Mouse (Mus musculus) intestine, postnatal 0 days (tissue): Measurements from ENCODE around the gene Orm2. TPM values are rescaled to one million over a fixed set of nuclear protein-coding genes. Genes with fewer than 3 reads are reported as not detected.

Experiments used
- ATAC-seq: fragments of 200-750 bp; cut with Nextera tagmentation; 2 replicates; pipeline ENCODE4 v1.8.0; 2017; ENCODE audit warnings: mild to moderate bottlenecking, moderate TSS enrichment, moderate library complexity
- H3K27ac ChIP-seq: fragments of 300-500 bp; sonication (generic); 2 replicates; pipeline ENCODE4 v1.5.1; 2014; ENCODE audit warnings: mild to moderate bottlenecking, low read depth, low read length, moderate library complexity
- H3K27me3 ChIP-seq: fragments of 300-500 bp; sonication (generic); replicated peaks from 2 replicates; pipeline ENCODE4 v1.6.1; 2014; ENCODE audit warnings: low read length, mixed read lengths; ENCODE audit not compliant: control insufficient read depth, insufficient read depth
- H3K36me3 ChIP-seq: fragments of 300-500 bp; sonication (generic); 2 replicates; pipeline ENCODE4 v1.6.1; 2014; ENCODE audit warnings: mild to moderate bottlenecking, moderate library complexity; ENCODE audit not compliant: control insufficient read depth, insufficient read depth
- H3K4me1 ChIP-seq: fragments of 300-500 bp; sonication (generic); replicated peaks from 2 replicates; pipeline ENCODE4 v1.6.1; 2014; ENCODE audit warnings: antibody characterized with exemption, low read length, mixed read lengths; ENCODE audit not compliant: control insufficient read depth, insufficient read depth
- H3K4me2 ChIP-seq: fragments of 300-500 bp; sonication (generic); replicated peaks from 2 replicates; pipeline ENCODE4 v1.6.1; 2014; ENCODE audit warnings: low read depth, mild to moderate bottlenecking, moderate library complexity
- H3K4me3 ChIP-seq: fragments of 300-500 bp; sonication (generic); 2 replicates; pipeline ENCODE4 v1.5.1; 2014; ENCODE audit warnings: low read depth, low read length
- H3K9ac ChIP-seq: fragments of 300-500 bp; sonication (generic); 2 replicates; pipeline ENCODE4 v1.6.1; 2014; ENCODE audit warnings: mild to moderate bottlenecking, low read depth, low read length
- H3K9me3 ChIP-seq: fragments of 300-500 bp; sonication (generic); 2 replicates; pipeline ENCODE4 v1.6.1; 2016; ENCODE audit warnings: mixed run types; ENCODE audit not compliant: control insufficient read depth
- CTCF ChIP-seq: sonication (generic); IDR thresholded peaks from 2 replicates; pipeline ENCODE4 v1.5.1; 2016; ENCODE audit warnings: low read depth, mild to moderate bottlenecking, control low read depth, antibody characterized with exemption, moderate library complexity
- WGBS: fragments of 180-500 bp; shearing (Covaris S2); extraction: QIAGEN DNeasy Blood & Tissue Kit; methylation state at CpG from one replicate; pipeline ENCODE4 v1.1.7; 2014; 5-methylcytosine and 5-hydroxymethylcytosine counted together
- polyA plus RNA-seq: library from polyadenylated mRNA; unstranded; fragments of >200 nt; fragmentation: Nextera tagmentation; extraction: Ambion mirVana; gene quantifications from 2 replicates; pipeline ENCODE4 v1.2.1, GENCODE M21; 2015

Gene Orm2
- polyA plus RNA-seq, 1 experiment from 2014 or later: not detected

- H3K36me3 ChIP-seq: no peaks in the 10 kb centered on the region
- H3K4me3 ChIP-seq: no peak overlapping the region
- no peak overlapping the region for H3K4me2 ChIP-seq
- no peaks in the 10 kb centered on the region for H3K4me1 ChIP-seq
- no peaks in the 10 kb centered on the region for H3K27me3 ChIP-seq
- no peak for ATAC-seq
- 65% methylated on average over 3 of the region's 3 CpGs for WGBS
- TF ChIP-seq CTCF: no peak
- H3K9ac ChIP-seq: no peak overlapping the region
- no peaks in the 10 kb centered on the region for H3K9me3 ChIP-seq
- no peak overlapping the region for H3K27ac ChIP-seq
Measured at GRCm38 (mm10) chr4:63338414-63339076, 23.7 kb upstream of the Orm2 start.

- Histone ChIP-seq H3K27me3 (no peaks in the 10 kb centered on the region), H3K27ac (no peak overlapping the region), H3K9me3 (no peaks in the 10 kb centered on the region), H3K4me1 (no peaks in the 10 kb centered on the region), H3K36me3 (no peaks in the 10 kb centered on the region), H3K4me3 (no peak overlapping the region), H3K4me2 (no peak overlapping the region), H3K9ac (no peak overlapping the region)
- 58% methylated on average over 4 of the region's 4 CpGs for WGBS
- TF ChIP-seq CTCF: no peak
- no peak for ATAC-seq
Measured at GRCm38 (mm10) chr4:63342491-63342890, 19.8 kb upstream of the Orm2 start.

- 67% methylated on average over 3 of the region's 3 CpGs for WGBS
- Histone ChIP-seq H3K9me3 (no peaks in the 10 kb centered on the region), H3K27ac (no peak overlapping the region), H3K4me1 (no peaks in the 10 kb centered on the region), H3K9ac (no peak overlapping the region), H3K27me3 (no peaks in the 10 kb centered on the region), H3K4me3 (no peak overlapping the region), H3K36me3 (no peaks in the 10 kb centered on the region), H3K4me2 (no peak overlapping the region)
- no peak for TF ChIP-seq CTCF
- no peak for ATAC-seq
Measured at GRCm38 (mm10) chr4:63343608-63344007, 18.6 kb upstream of the Orm2 start.

GRCm38 (mm10) chr4:63344295-63344694 lies 18.0 kb upstream of the Orm2 start, which contains the start of gene Orm1:
Gene Orm1, plus strand, starts transcription at chr4:63344560.
- H3K4me1 ChIP-seq: no peaks in the 10 kb centered on the region
- H3K4me3 ChIP-seq: no peak within 1 kb of the TSS
- TF ChIP-seq CTCF: no peak
- H3K36me3 ChIP-seq: no peaks in the 10 kb centered on the region
- H3K27me3 ChIP-seq: no peaks in the 10 kb centered on the region
- no peak within 1 kb of the TSS for H3K4me2 ChIP-seq
- WGBS: 80% methylated on average over 8 of the region's 8 CpGs
- ATAC-seq: no peak
- H3K27ac ChIP-seq: no peak within 1 kb of the TSS
- no peaks in the 10 kb centered on the region for H3K9me3 ChIP-seq
- no peak within 1 kb of the TSS for H3K9ac ChIP-seq

GRCm38 (mm10) chr4:63345261-63345660 lies 17.0 kb upstream of the Orm2 start:
- Histone ChIP-seq H3K4me1 (no peaks in the 10 kb centered on the region), H3K9ac (no peak overlapping the region), H3K4me2 (no peak overlapping the region), H3K4me3 (no peak overlapping the region), H3K9me3 (no peaks in the 10 kb centered on the region), H3K27me3 (no peaks in the 10 kb centered on the region), H3K27ac (no peak overlapping the region), H3K36me3 (no peaks in the 10 kb centered on the region)
- no peak for TF ChIP-seq CTCF
- no peak for ATAC-seq

GRCm38 (mm10) chr4:63346659-63347058 lies 15.6 kb upstream of the Orm2 start:
- no peak for ATAC-seq
- WGBS: 77% methylated on average over 4 of the region's 4 CpGs
- Histone ChIP-seq H3K9ac (no peak overlapping the region), H3K9me3 (no peaks in the 10 kb centered on the region), H3K4me2 (no peak overlapping the region), H3K4me1 (no peaks in the 10 kb centered on the region), H3K36me3 (no peaks in the 10 kb centered on the region), H3K27ac (no peak overlapping the region), H3K27me3 (no peaks in the 10 kb centered on the region), H3K4me3 (no peak overlapping the region)
- TF ChIP-seq CTCF: no peak

- Histone ChIP-seq H3K9me3 (no peaks in the 10 kb centered on the region), H3K4me2 (no peak overlapping the region), H3K4me3 (no peak overlapping the region), H3K36me3 (no peaks in the 10 kb centered on the region), H3K27me3 (no peaks in the 10 kb centered on the region), H3K9ac (no peak overlapping the region), H3K4me1 (no peaks in the 10 kb centered on the region), H3K27ac (no peak overlapping the region)
- TF ChIP-seq CTCF: no peak
- no peak for ATAC-seq
- 75% methylated on average over 6 of the region's 6 CpGs for WGBS
Measured at GRCm38 (mm10) chr4:63348524-63348923, 13.7 kb upstream of the Orm2 start.
